Mouse (Mus musculus) heart, postnatal 0 days (tissue): ENCODE results near the gene Gm33543. TPM values are rescaled to one million over a fixed set of nuclear protein-coding genes. Genes with fewer than 3 reads are reported as not detected.

Experiments used
- ATAC-seq: fragments of 200-750 bp; cut with Nextera tagmentation; 2 replicates; pipeline ENCODE4 v1.8.0; 2017; ENCODE audit warnings: low read depth, moderate number of reproducible peaks, moderate library complexity; ENCODE audit not compliant: insufficient read depth
- DNase-seq: peaks from one replicate; pipeline ENCODE4 v3.0.0-alpha.2; 2016; ENCODE audit warnings: low spot score
- H3K27ac ChIP-seq: fragments of 300-500 bp; sonication (generic); 2 replicates; pipeline ENCODE4 v1.5.1; 2014; ENCODE audit warnings: low read depth, mild to moderate bottlenecking
- H3K27me3 ChIP-seq: fragments of 300-500 bp; sonication (generic); 2 replicates; pipeline ENCODE4 v1.6.1; 2014; ENCODE audit warnings: low read length, mixed read lengths; ENCODE audit not compliant: control insufficient read depth, insufficient read depth
- H3K36me3 ChIP-seq: fragments of 300-500 bp; sonication (generic); replicated peaks from 2 replicates; pipeline ENCODE4 v1.6.1; 2014; ENCODE audit warnings: low read length, mixed read lengths; ENCODE audit not compliant: control insufficient read depth, insufficient read depth
- H3K4me1 ChIP-seq: fragments of 300-500 bp; sonication (generic); 2 replicates; pipeline ENCODE4 v1.6.1; 2014; ENCODE audit warnings: antibody characterized with exemption; ENCODE audit not compliant: control insufficient read depth, insufficient read depth
- H3K4me2 ChIP-seq: fragments of 300-500 bp; sonication (generic); 2 replicates; pipeline ENCODE4 v1.6.1; 2014; ENCODE audit warnings: low read depth, mild to moderate bottlenecking, low read length, moderate library complexity
- H3K4me3 ChIP-seq: fragments of 300-500 bp; sonication (generic); 2 replicates; pipeline ENCODE4 v1.5.1; 2014; ENCODE audit warnings: low read depth, low read length
- H3K9ac ChIP-seq: fragments of 300-500 bp; sonication (generic); replicated peaks from 2 replicates; pipeline ENCODE4 v1.6.1; 2014; ENCODE audit warnings: low read depth, low read length, mixed read lengths
- H3K9me3 ChIP-seq: fragments of 300-500 bp; sonication (generic); replicated peaks from 2 replicates; pipeline ENCODE4 v1.6.1; 2016; ENCODE audit warnings: low read length; ENCODE audit not compliant: control insufficient read depth
- CTCF ChIP-seq: IDR thresholded peaks from 2 replicates; pipeline ENCODE4 v1.5.1; 2016; ENCODE audit warnings: antibody characterized with exemption, control low read depth, low read depth
- EP300 ChIP-seq: IDR thresholded peaks from 2 replicates; pipeline ENCODE4 v1.6.1; 2016; ENCODE audit warnings: antibody characterized with exemption, low read depth
- WGBS: fragments of 180-500 bp; shearing (Covaris S2); extraction: QIAGEN DNeasy Blood & Tissue Kit; methylation state at CpG from one replicate; pipeline ENCODE4 v1.1.7; 2014; 5-methylcytosine and 5-hydroxymethylcytosine counted together
- polyA plus RNA-seq: library from polyadenylated mRNA; unstranded; fragments of >200 nt; fragmentation: Nextera tagmentation; extraction: Ambion mirVana; gene quantifications from 2 replicates; pipeline ENCODE4 v1.2.1, GENCODE M21; 2015
- total RNA-seq: library from RNA; depleted of rRNA; stranded (reverse); fragments of >200 nt; gene quantifications from 2 replicates; pipeline ENCODE4 v1.2.3, GENCODE M21; 2014; ENCODE audit warnings: low replicate concordance; rRNA removed

The Gm33543 gene
- total and polyA plus RNA-seq, 2 experiments from 2014 or later = 0.55 TPM; not detected in 1

DNA sequence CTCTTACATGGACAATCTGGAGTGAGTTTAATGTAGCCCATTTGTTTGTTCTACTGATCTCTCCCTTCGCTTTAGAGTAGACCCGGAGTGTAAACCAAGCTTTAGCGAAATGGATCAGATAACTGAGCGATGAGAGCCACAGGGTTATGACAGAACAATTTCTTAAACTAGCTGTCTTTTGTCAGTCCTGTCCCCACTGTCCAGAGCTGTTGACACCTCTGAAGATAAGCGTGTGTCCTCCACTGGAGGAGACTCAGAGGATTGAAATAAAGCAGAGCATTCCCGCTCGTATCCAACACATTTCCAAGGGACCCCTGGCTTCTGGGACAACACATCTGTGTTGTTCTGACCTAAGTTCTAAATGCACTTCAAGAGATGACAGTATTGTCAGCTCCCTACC lies 67.9 kb downstream of the Gm33543 start:
- Histone ChIP-seq H3K36me3 (no peaks in the 10 kb centered on the region), H3K9ac (no peak overlapping the region), H3K27ac (peak overlapping the region; percentile 47), H3K4me3 (no peak overlapping the region), H3K4me2 (no peak overlapping the region), H3K9me3 (no peaks in the 10 kb centered on the region), H3K27me3 (no peaks in the 10 kb centered on the region), H3K4me1 (0 out of 2 replicates have a peak, but pooled peaks cover 18% of the 10 kb centered on the region)
- WGBS = 20% methylated on average over 7 of the region's 7 CpGs
- peak; percentile 40; the same call in 1 of the 2 replicates for ATAC-seq
- TF ChIP-seq CTCF (no peak), EP300 (no peak; the same call in 1 of the 2 replicates)
- peak; percentile 74 for DNase-seq

DNA sequence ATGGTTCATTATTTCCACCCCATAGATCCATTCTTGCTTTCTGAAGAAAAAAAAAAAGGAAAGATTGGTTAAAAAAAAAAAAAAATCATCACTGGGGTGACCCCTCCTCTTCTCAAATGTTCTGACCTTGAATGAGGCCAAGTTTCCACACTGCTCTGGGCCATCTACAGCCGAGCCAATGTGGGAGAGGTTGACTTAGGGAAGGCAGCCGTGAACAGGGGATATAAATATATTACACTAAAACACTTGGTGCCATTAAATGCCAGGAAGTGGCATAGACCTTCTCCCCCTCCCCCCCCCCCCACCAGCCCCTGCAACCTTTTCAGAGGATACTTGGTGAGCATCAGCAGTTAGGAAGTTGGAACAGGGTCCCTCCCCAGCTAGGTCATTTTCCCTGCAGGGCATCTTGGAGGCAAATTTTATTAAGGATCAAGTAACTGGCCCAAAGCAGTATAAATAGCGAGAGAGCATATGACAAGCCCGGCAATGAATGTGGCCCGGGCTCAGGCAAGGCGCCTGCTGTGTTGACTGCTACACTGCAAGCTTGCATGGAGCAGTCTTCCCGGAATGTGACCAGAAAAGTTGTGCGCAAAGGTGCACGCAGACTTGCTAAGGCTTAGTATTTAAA lies 68.6 kb downstream of the Gm33543 start:
- no peak overlapping the region for H3K9ac ChIP-seq
- no peaks in the 10 kb centered on the region for H3K36me3 ChIP-seq
- DNase-seq (peak; percentile 67), ATAC-seq (peak; percentile 62)
- TF ChIP-seq CTCF = no peak
- TF ChIP-seq EP300 = no peak
- H3K27ac ChIP-seq = peak overlapping the region; percentile 47
- H3K4me2 ChIP-seq = no peak overlapping the region
- no peaks in the 10 kb centered on the region for H3K9me3 ChIP-seq
- H3K4me3 ChIP-seq = no peak overlapping the region
- 39% methylated on average over 9 of the region's 9 CpGs for WGBS
- H3K27me3 ChIP-seq = no peaks in the 10 kb centered on the region
- H3K4me1 ChIP-seq = 0 out of 2 replicates have a peak, but pooled peaks cover 16% of the 10 kb centered on the region

Other genes starting within 250 kb of the Gm33543 start
- gene Anapc15-ps, start 169.5 kb downstream of the Gm33543 start, total RNA-seq = not detected in 2 replicates
- not detected in 2 replicates for gene Anapc15-ps, start 169.5 kb downstream of the Gm33543 start, polyA plus RNA-seq
- gene Eea1, start 97.7 kb upstream of the Gm33543 start, total RNA-seq = 10.8 and 13.3 TPM in 2 replicates
- 21.1 and 21.3 TPM in 2 replicates for gene Eea1, start 97.7 kb upstream of the Gm33543 start, polyA plus RNA-seq